Mouse (Mus musculus): ENCODE measurements around the gene Gm42372.

DNA sequence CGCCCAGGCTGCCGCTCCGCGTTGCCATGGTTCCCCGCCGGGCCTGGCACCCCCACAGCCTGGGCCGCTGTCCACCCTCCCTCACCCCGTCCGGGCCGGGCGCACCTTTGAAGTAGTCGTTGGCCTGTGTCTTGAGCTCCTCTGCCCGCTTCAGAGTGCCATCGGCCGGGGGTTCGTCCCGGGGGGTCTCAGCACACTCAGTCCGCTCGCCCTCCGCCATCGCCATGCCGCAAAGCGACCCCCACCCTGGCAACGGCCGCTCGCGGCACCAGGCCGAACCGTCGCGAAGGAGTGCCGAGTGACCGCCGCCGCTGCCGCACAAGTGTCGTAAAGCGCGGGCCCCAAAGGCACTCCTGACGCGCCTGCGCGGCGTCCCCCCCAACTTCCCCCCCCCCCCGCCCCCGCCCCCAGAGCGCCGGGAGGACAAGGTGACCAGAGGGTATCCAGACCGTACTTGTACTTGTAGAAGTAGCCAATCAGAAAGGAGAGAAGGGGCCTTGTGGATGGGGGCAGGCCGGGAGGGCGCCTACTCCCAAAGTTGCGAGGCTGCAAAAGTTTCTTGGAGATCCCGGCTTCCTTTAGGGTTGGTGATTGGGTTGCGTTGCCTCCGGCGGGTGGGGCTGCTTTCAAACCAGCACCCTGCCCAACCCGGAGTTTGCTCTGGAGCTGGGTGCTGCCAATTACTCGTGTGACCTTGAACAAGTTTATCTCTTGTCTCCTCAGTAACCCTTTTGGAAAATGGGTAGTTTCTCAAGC is 44.9 kb downstream of the Gm42372 start, which contains the start of gene Ppp5c:
- TF ChIP-seq CHD2 (IDR thresholded peaks at IDR 0.05; ENCODE audit: low read depth, low read length), result no peak
- TF ChIP-seq MAFK (IDR thresholded peaks at IDR 0.05; ENCODE audit: insufficient read depth, low read depth, low read length), result no peak
- no peak for TF ChIP-seq ZNF384 (IDR thresholded peaks at IDR 0.05; ENCODE audit: low read depth, low read length)
- TF ChIP-seq HCFC1 (IDR thresholded peaks at IDR 0.05; ENCODE audit: borderline replicate concordance, insufficient read depth, low read length), result no peak

Measured in ES-E14 (cell line).